Mouse (Mus musculus) bone marrow macrophage, adult 2 months (primary cell): Measurements from ENCODE around the gene Ccdc163.

Source experiments
- CTCF ChIP-seq: IDR thresholded peaks from 2 replicates; pipeline ENCODE4 v1.5.1; 2012; ENCODE audit warnings: low read depth, mild to moderate bottlenecking, low read length, moderate library complexity
- POLR2A ChIP-seq: IDR thresholded peaks from 2 replicates; pipeline ENCODE4 v1.6.1; 2012; ENCODE audit warnings: mild to moderate bottlenecking, low read depth, low read length, borderline replicate concordance

GRCm38 (mm10) chr4:116776391-116776790 lies 68.1 kb downstream of the Ccdc163 start:
- TF ChIP-seq CTCF (no peak), POLR2A (no peak)
